Mouse (Mus musculus) liver, embryonic 14.5 days (tissue): Measurements from ENCODE around the gene Xndc1.

Experiments used
- CTCF ChIP-seq: IDR thresholded peaks from 2 replicates; pipeline ENCODE4 v1.5.1; 2016; ENCODE audit warnings: antibody characterized with exemption, low read depth, control low read depth
- EP300 ChIP-seq: IDR thresholded peaks from 2 replicates; pipeline ENCODE4 v1.6.1; 2016; ENCODE audit warnings: antibody characterized with exemption, low read depth

GRCm38 (mm10) chr7:102108206-102108605 is 42.9 kb downstream of the Xndc1 start:
- TF ChIP-seq CTCF (no peak), EP300 (no peak)
